Comparison of ENCODE assay signal across 11 mouse cellular contexts in the genomic region with DNA sequence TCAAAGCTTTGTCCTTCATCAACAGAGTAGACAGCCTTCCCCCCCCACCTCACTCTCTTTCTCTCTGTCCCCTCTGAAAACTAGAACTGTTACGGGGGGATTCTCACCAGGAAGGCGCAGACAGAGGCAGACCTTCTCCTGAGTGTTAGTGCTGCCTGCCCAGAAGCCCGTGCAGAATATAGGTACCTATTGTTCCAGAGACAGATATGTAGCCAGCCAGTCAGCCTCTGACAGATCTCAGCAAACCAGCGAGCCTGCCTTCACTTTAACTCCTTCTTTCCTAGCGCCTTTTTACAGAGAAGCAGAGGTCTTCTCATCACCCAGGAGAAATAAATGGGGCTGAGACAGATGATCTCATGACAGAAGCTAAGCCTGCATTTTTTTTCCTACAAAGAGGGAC.
DNase-seq lines count a peak whose midpoint lies in the region; ATAC-seq and TF ChIP-seq lines count a peak whose summit lies in the region.
"Had no signal": no experiment of that assay in that cellular context is flagged by ENCODE, and none has a peak within 500 bp of the region (broad histone marks: within the 10 kb centered on the region; RNA-seq: fewer than 3 reads in every experiment).

No protein-coding gene starts in this region.

- no peak for DNase-seq in heart, adult 9 months (ENCODE audit: low spot score in 2 of 2)
- DNase-seq in embryo, embryonic 9.5 days (ENCODE audit: extremely low spot score) = peak; percentile 29
- DNase-seq in midbrain, postnatal 0 days (ENCODE audit: low spot score) = peak; percentile 74
- DNase-seq in adrenal gland, postnatal 14 days = no peak
- no peak for DNase-seq in frontal cortex, postnatal 10 days (ENCODE audit: low spot score in 2 of 2)
- DNase-seq in urinary bladder, postnatal 36 days (ENCODE audit: low spot score in 2 of 2) = no peak
- DNase-seq: right cerebral cortex, postnatal 4 days; thymus, adult 18-20 months had no signal

- TF ChIP-seq CTCF in midbrain, postnatal 0 days (IDR thresholded peaks at IDR 0.05) = no peak

- no peak overlapping the region for H3K27ac ChIP-seq in heart, embryonic 12.5 days (ENCODE audit: poor library complexity, severe bottlenecking)
- peak overlapping the region; percentile 96 for H3K27ac ChIP-seq in hindbrain, embryonic 12.5 days
- H3K27ac ChIP-seq in midbrain, postnatal 0 days (ENCODE audit: low read depth, low read length) = peak overlapping the region; percentile 94
- H3K27ac ChIP-seq: liver, embryonic 15.5 days had no signal

- H3K36me3 ChIP-seq in heart, embryonic 12.5 days = no peaks in the 10 kb centered on the region
- no peaks in the 10 kb centered on the region for H3K36me3 ChIP-seq in hindbrain, embryonic 12.5 days
- H3K36me3 ChIP-seq in midbrain, postnatal 0 days (ENCODE audit: insufficient read depth, low read length) = no peaks in the 10 kb centered on the region
- H3K36me3 ChIP-seq: liver, embryonic 15.5 days had no signal

- no peaks in the 10 kb centered on the region for H3K9me3 ChIP-seq in heart, embryonic 12.5 days (replicated peaks)
- H3K9me3 ChIP-seq in hindbrain, embryonic 12.5 days (replicated peaks) = no peaks in the 10 kb centered on the region
- no peaks in the 10 kb centered on the region for H3K9me3 ChIP-seq in midbrain, postnatal 0 days (ENCODE audit: low read length)
- H3K9me3 ChIP-seq: liver, embryonic 15.5 days had no signal

- H3K27me3 ChIP-seq in heart, embryonic 12.5 days (replicated peaks) = peaks cover 11% of the 10 kb centered on the region
- H3K27me3 ChIP-seq in hindbrain, embryonic 12.5 days = peaks cover 5% of the 10 kb centered on the region; the same call in 1 of the 2 replicates
- no peaks in the 10 kb centered on the region for H3K27me3 ChIP-seq in midbrain, postnatal 0 days (ENCODE audit: insufficient read depth, low read length)

- H3K4me2 ChIP-seq in heart, embryonic 12.5 days = peak overlapping the region; percentile 18; the same call in 1 of the 2 replicates
- H3K4me2 ChIP-seq in hindbrain, embryonic 12.5 days (replicated peaks) = peak overlapping the region; percentile 60
- H3K4me2 ChIP-seq in midbrain, postnatal 0 days (ENCODE audit: low read depth, low read length, poor library complexity, severe bottlenecking) = peak overlapping the region; percentile 47
- H3K4me2 ChIP-seq: liver, embryonic 15.5 days had no signal

- 0 out of 2 replicates have a peak, but pooled peaks cover 7% of the 10 kb centered on the region for H3K4me1 ChIP-seq in heart, embryonic 12.5 days (replicated peaks)
- no peaks in the 10 kb centered on the region for H3K4me1 ChIP-seq in hindbrain, embryonic 12.5 days
- 0 out of 2 replicates have a peak, but pooled peaks cover 3% of the 10 kb centered on the region for H3K4me1 ChIP-seq in midbrain, postnatal 0 days (ENCODE audit: insufficient read depth, low read length)
- H3K4me1 ChIP-seq: liver, embryonic 15.5 days had no signal

- 18% methylated on average over 5 of the region's 5 CpGs for WGBS in heart, embryonic 12.5 days
- WGBS in hindbrain, embryonic 12.5 days = 7% methylated on average over 5 of the region's 5 CpGs
- WGBS in midbrain, postnatal 0 days = 4% methylated on average over 5 of the region's 5 CpGs

- peak overlapping the region; percentile 23; the same call in 1 of the 2 replicates for H3K4me3 ChIP-seq in heart, embryonic 12.5 days
- H3K4me3 ChIP-seq in hindbrain, embryonic 12.5 days = peak overlapping the region; percentile 61
- peak overlapping the region; percentile 53 for H3K4me3 ChIP-seq in midbrain, postnatal 0 days (ENCODE audit: low read depth, low read length)
- H3K4me3 ChIP-seq: liver, embryonic 15.5 days had no signal

- ATAC-seq in heart, embryonic 12.5 days (ENCODE audit: insufficient number of reproducible peaks, low FRiP score) = no peak
- peak; percentile 79 for ATAC-seq in hindbrain, embryonic 12.5 days (ENCODE audit: low FRiP score)
- ATAC-seq in midbrain, postnatal 0 days (ENCODE audit: low FRiP score) = peak; percentile 78

- H3K9ac ChIP-seq in heart, embryonic 12.5 days = no peak overlapping the region
- H3K9ac ChIP-seq in hindbrain, embryonic 12.5 days = peak overlapping the region; percentile 82
- peak overlapping the region; percentile 78 for H3K9ac ChIP-seq in midbrain, postnatal 0 days (replicated peaks; ENCODE audit: low read length, poor library complexity, severe bottlenecking)
- H3K9ac ChIP-seq: liver, embryonic 15.5 days had no signal

Comparison
In these comparisons a context has a peak if more than half of its experiments do, and no peak if none do; other contexts are left out.
1. DNase-seq: peak in embryo, embryonic 9.5 days (single experiment) and midbrain, postnatal 0 days (single experiment); none in heart, adult 9 months (0 of 2), adrenal gland, postnatal 14 days (single experiment), frontal cortex, postnatal 10 days (0 of 2) and urinary bladder, postnatal 36 days (0 of 2).
2. Peak in every context shown above with its lines, with median percentiles within 50 percentile points of each other: H3K4me2 ChIP-seq and H3K4me3 ChIP-seq.